Mouse (Mus musculus) right cerebral cortex, postnatal 14 days (tissue): ENCODE data around the gene Stk38l.
"Not testable (repeated sequence)": the region's sequence is repeated elsewhere in the genome, so short reads cannot be mapped to it uniquely, and the experiment has no call there.

Source experiments
- DNase-seq: peaks from one replicate; pipeline ENCODE4 v3.0.0; 2022

The Stk38l gene

DNA sequence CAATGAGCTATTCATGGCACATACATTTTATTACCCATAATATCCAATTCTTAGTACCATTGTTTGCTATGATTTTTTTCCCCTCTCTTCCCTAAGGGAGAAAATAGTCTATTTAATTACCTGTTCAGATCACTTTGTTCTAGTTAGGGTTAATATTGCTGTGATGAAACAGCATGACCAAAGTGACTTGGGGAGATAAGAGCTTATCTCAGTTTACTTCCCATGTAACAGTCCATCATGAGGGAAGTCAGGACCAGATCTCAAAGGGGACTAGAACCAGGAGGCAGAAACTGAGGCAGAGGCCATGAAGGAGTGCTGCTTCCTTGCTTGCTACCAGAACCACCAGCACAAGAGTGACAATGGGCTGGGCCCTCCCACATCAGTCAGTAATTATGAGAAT, 15.9 kb downstream of the Stk38l start:
- DNase-seq = no peak

DNA sequence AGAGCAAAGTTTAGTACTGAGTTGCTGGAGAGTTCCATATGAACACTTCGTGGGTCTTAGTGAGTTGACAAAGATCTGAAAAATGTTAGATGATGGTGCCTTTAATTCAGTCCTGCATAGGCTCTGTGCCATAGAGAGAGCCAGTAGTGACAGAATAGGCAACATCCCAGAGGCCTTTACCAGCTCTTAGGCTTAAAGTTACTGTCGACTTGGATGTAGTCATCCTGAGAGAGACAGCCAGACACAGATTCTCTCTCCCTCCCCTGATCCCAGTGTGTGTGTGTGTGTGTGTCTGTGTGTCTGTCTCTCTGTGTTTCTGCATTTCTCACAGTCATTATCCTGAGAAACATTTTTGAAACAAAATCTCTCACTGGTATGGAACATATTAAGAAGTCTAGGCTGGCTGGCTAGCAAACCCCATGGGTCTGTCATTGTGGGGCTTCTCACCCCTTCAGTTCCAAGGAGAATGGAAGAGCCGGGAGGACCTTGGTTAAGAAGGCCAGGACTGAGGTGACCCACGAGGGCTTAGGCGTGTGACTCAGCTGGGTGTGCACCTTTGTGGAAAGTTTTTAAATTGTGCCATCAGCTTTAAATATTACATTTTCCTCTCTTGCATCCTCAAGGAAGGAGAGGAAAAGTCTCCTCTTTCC, 17.3 kb downstream of the Stk38l start:
- DNase-seq = no peak

DNA sequence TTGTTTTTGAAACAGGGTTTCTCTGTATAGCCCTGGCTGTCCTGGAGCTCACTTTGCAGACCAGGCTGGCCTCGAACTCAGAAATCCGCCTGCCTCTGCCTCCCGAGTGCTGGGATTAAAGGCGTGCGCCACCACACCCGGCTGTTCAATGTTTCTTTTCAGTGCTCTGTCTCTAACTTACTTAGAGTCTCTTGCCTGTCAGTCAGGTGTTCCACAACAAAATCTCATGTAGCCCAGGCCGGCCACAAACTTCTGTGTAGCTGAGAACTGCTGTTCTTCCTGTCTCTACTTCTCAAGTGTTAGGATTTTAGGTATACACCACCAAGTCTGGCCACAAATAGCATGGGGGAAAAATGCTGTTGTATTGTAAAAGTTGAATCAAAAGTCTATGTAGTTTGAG, 19.5 kb downstream of the Stk38l start:
- DNase-seq = not testable (repeated sequence)

DNA sequence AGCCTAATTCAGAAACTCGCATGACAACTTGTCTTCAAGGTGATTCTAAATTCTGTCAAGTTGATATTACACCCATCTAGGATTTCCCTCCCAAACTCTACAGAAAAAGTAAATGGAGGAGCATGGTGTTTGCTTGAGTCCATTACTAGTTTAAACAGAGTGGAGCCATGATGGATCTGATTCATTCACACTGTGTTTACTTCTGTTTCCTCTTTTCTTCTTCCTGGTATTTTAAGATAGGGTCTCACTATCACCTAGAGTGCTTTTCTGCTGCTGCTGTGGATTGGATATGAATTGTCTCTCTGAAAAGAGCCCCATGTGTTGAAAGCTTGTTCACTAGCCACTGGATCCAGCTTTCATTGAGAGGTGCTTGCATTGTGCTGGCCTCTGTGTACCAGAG, 20.4 kb downstream of the Stk38l start:
- no peak for DNase-seq

DNA sequence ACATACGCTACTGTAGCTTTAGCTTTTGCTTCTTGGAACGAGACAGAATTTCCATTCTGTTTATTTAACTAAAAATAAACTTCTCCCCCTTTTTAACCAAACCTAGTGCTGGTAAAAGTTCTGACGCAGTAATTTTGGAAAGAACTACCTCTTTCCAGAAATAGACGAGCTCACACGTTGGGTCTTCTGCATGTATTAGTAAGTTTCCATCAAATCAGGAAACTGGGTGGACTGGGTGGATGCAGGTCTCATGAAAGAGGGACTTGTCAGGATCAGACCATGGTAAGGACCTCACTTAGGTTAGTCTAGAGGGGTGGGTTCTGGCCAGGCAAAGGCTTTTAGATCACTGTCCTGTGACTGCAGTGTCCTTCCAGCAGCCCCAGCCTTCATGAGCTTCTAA, 21.8 kb downstream of the Stk38l start:
- DNase-seq = no peak

DNA sequence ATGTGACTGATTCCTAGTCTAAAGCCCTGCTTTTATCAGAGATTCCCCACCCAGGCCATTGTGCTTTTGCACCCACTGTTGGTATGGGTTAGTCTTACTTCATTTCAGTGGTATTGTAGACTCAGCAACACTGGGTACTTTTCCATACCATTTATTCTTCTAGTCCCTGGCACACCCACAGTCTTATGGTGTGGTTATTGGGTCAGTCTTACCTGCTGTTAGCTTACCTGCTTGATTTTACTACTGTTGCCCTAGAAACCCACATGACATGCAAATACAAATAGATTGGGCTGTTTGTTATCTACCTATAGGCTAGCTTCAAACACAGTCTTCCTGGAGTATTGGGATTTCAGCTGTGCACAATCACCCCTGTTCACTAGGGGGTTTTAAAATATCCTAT, 22.3 kb downstream of the Stk38l start:
- no peak for DNase-seq

DNA sequence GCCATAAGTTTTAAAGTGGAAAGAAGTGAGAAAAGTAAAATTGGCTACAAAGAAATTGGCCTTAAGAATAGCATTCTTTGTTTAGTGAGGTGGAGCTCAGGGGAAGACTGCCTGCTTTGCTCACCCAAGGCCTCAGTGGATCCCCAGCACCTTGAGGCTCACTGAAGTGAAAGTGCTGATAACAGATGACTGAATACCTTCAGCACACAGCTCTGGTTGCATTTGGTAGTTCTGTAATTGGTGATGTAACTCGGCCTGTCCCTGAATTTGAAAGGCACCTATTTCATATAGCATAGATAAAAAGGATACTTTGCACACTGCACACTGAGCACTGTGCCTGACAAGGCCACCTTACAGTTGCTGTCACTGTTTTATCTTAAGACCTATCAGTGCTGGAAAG, 23.5 kb downstream of the Stk38l start:
- DNase-seq = no peak

DNA sequence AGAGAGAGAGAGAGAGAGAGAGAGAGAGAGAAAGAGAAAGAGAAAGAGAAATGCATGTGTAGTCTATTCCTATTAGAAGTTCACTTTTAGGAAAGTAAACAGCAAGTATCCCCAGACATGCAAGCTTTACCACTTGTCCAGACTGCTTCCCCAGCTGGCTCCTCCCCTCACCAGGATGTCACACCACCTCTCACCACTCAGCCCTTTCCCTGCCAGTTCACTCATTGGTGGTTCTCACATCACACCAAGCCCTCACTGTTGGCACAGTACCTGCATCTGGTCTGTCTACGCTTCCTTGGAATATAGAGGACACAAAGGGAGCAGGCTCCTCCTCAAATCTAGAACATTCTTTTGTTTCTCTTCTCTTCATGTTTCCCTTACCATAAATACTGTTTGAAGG, 26.9 kb downstream of the Stk38l start:
- DNase-seq = no peak

DNA sequence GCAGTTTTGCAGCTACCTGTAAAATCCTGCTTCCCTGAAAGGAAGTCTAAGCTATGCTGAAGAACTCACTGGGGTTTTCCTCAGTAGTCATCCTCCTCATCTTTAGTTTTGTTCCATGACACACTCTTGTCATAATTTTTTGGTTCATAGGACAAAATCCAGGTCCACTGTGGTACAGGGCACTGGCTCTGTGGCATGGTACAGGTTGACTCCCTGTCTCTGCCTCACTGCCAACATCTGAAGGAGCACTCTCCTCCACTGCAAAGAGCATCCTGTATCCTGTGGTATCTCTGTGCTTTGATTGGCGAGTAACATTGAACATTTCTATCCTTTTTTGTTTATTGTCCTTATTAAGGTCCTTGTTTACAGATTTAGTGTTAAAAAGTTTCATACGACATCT, 27.4 kb downstream of the Stk38l start:
- no peak for DNase-seq

DNA sequence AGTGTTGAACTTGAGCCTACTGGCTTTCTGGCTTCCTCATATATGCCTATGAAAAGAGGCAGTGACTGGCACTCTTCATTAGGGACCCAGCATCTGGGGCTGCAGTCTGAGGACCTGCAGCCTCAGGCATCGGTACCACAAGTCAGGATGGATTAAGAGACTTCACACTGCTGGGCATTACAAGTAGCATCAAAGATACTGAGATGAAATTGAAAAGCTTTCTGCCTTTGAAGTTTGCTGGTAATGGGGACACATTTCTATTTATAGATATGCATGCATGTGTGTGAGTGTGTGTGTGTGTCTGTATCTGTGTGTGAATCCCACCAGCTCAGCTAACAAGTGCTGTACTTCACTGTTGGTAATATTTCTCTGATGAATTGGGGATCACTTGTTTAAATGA, 27.8 kb downstream of the Stk38l start:
- DNase-seq = no peak

DNA sequence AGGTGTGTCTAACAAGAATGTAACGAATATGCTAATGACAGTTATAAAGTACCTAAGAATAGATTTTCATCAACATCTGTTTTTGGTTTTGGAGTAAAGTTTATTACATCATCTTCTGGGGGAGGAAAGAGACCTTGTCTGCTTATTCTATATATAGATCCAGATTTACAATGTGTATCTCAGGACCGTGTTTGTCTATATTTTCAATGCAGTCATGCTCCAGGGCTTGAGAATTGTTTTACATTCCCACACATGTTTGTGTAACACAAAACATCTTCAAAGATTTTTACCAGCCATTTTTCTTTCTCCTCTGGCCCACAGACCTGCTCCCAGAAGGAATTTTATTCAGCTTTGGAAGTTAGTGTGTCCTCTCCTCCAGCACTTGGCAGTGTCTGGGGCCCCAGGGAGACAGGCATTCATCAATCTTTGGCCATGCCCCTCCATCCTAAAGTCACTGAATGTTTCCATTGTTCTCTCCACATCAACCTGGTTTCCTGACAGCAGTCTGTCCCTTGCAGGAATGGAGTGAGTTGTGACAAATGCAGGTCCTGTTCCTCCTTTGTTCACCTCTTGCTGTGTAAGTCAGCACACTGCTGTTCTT, 28.9 kb downstream of the Stk38l start:
- DNase-seq = no peak

DNA sequence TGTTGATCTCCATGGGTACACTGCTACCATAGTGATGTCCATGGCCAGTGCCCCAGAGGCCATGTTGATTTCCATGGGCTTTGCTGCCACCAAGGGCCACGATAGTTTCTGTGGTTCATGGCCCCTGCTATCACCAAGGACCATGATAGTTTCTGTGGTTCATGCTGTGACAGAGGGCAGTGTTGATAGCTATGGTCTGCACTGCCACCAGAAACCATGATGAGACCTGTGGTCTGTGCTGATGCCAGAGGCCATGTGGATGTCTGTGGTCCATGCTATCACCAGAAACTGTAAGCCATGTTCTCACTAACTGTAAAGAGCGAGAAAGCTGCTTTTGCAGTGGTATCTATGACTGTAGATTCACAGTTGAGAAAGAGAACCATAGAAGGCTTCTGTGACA, 30.3 kb downstream of the Stk38l start:
- no peak for DNase-seq

DNA sequence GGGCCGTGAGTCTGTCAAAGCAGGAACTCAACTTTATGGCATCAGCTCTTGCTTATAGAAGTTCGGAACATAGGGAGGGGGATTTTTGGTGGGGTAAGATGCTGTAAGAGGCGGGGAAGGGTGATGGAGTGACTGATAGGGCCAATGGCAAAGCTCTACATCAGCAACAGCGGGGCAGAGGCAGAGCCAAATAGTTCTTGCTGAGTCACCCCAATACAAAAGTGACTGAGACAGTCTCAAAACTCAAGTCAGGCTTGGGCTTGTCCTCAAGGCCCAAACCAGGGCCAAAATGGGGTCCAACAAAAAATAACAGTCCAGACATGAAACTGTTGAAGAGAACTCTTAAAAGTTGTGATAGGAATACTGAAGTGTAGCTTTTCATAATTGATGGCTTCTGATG, 30.9 kb downstream of the Stk38l start:
- no peak for DNase-seq

DNA sequence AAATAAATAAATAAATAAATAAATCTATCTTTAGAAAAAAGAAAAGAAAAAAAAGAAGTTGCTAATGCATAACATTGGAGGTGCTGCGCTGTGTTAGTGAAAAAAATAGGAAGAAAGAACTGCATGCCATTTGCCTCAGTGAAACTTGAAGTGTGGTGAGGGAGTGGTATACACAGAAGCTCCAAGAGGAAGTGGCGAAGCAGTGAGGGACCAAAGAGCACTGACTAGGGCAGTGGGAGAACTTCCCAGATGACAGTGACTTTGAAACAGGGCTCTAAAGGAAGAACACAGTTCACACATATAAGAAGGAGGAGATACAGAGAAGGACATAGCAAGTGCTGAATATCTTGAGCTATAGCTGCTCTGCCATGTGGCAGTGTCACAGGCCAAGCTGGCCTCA, 34.2 kb downstream of the Stk38l start:
- DNase-seq = no peak

DNA sequence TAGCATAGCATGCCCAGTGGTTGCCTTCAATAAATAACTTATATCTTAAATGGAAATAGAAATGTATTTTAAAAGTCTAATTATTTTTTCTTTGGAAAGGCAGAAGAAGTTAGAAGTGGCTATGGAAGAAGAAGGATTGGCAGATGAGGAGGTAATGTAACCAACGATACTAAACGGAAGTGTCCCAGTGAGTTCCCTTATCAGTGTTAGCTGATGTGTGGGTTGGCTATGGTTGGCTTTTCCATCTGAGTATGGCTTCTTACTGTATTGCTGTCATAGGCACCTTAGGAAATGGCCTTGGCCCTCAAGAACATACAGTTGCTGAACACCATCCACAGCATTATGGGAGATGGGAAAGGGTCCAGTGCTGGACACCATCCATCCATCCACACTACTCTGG, 35.2 kb downstream of the Stk38l start:
- DNase-seq = no peak

DNA sequence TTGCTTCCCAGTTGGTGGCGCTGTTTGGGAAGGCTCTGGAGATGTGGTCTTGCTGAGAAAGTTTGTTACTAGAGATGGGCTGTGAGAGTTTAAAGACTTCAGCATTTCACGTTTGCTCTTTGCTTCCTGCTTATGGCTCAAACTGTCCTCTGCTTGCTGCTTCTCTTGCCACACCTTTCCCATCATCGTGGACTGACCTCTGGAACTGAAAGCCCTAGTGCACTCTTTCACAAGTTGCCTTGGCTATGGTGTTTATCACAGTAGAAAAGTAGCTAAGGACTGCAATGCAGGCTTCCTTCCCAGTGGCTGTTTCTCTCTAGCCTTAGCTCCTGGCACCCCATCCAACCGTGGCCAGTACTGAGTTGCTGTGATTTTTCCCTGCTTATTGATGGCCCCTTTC, 35.9 kb downstream of the Stk38l start:
- DNase-seq = no peak

DNA sequence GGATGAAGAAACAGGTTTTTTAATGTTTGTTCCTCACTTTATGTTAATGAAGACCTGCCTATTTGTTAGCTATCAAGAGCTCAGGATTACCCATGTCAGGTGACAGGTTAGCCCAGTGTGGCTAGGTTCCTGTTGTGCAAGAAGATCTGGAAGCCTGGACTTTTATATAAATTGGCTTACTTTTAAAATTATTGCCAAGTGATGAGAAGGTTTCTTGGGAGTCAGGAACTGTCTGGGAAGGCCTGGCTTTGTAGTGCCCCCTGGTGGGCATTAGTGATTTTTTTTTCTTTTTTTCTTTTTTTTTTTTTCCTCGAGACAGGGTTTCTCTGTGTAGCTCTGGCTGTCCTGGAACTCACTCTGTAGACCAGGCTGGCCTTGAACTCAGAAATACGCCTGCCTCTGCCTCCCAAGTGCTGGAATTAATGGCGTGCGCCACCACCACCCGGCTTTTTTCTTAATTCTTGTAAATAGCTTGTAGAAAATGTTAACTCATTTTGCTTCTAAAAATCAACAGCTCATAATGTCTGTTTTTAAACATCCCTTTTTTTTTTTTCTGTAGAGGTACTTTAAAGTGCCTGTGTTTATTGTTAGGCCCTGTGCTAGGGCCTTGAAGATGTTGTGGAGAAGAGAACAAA, 37.6 kb downstream of the Stk38l start:
- no peak for DNase-seq

DNA sequence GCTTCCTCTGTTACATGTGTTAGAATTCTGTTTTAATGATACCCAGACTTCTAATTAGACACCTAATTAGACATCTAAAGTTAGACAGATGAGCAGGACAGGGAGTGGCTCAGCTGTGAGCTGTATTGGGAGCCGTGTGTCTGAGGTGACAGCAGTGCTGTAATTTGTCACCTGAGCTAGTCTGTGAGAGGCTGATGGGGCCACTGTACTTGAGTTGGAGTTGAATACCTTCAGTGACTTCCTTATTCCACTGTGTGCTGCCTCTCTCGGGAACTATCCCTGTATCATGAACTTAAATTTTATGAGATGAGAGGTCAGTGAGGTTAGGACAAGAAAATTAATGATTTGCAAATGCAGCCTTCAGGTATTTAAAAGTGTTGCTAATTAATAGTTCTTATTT, 39.8 kb downstream of the Stk38l start:
- no peak for DNase-seq

DNA sequence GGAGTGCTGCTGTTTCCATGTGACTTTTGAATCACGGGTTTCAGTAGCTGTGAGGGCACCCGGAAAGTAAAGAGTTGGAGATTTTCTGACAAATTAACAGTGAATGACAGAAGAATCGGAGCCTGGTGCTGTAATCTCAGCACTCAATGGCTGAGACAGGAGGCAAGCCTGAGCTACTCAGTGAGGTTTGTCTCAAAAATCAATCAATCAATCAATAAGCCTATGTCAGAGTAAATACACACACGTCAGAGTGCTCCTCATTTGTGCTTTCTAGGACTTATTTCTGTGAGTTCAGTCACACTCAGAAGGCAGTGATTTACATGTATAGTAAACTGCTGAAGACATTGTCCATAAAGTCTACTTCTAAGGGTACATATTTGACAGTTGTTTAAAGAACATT, 40.5 kb downstream of the Stk38l start:
- DNase-seq = no peak

DNA sequence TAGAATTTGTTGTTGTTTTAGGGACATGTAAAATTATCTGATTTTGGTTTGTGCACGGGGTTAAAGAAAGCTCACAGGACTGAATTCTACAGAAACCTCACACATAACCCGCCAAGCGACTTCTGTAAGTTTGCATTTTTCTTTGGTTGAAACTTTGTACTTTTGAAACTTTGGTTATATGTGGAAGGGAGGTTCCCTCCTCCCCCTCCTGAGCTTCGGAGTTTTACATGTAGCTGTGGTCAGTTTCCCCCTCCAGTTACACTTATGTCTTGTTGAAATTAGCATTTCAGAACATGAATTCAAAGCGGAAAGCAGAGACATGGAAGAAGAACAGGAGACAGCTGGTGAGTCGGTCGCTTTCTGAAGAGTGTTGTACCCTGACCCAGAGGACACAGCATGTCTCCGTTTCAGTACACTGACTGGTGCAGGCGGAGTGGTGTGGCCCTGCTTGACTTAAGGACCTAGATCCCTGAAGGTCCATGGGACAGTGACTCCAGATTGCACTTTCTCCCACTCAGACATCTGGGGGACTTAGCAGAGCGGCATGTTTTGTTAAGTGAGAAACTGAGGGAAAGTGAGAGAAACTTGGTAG, 44.1 kb downstream of the Stk38l start:
- no peak for DNase-seq

DNA sequence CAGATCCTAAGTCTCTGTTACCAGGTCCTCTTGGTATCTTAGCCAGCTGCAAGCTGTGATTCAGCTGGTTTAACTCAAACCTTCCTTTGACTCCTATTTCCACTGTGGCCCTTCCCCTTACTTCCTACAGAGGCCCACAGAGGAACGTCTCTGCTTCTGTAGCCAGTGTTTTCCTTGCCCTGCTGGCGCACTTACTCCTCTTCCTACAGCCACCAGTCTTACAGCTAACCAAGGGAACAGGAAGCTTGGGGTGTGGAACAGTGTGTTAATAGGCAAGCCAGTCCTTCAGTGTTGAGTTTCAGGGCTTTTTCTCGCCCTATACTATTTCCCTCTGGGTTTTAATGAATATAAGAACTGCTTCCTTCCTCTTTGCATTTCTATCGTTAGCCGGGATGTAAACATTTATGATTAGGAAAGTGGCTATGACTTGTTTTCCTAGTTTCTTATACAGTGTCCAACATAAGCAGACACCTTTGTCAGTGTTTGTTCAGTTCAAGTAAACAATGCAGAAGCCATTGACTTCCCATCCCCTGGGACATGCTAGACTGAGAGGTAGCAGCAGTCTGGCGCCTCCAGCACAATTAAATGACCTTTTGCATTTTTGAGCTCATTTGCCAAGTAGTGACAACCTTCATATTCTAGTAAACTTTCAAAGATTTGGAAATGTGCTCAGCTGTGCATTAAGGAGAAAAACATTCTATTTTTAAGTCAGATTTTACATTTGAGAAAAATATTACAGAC, 45.4 kb downstream of the Stk38l start:
- DNase-seq = no peak

DNA sequence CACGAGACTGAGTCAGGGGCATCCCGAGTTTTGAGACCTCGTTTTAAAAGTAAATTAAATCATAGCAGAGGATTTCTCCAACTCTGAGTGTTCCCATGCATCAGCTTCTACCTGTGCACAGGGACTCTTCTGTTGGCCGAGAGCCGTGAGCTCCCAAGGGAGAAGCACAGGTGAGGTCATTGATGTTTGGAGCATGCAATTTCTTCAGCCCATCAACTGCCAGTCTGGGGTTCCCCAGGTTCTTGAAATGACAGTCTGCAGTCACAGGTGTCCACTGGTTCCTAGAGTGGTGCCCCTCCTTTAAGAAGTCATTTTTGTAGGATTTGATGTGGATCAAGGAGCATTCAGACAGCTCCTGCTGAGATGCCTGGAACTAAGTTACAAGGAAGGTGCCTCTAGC, 46.0 kb downstream of the Stk38l start:
- no peak for DNase-seq

DNA sequence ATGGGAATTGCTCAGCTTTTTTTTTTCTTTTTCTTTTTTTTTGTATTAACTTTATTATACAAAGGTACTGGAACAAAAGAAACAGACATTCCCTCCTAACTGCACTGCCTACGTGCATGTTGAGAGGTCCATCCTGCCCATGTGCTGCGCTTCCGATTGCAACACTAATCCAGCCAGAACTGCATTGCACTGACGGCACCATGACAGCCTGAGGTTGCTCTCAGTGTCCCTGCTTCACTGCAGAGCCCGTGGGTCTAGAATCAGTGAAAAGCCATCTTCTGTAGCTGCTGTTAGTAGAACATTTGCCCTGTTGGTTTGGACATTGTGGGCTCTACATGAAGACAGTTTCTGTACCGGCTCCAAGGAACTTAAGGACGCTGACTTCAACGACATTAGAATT, 51.1 kb downstream of the Stk38l start:
- DNase-seq = not testable (repeated sequence)
